Mouse (Mus musculus) cerebellum, postnatal 36 days (tissue): ENCODE measurements at regions not wholly inside any gene's neighbourhood (a gene's known extent, or its start where the extent isn't known, plus 50 kb on each side); places are given as distances from the start of the nearest gene placed in this dataset.

ENCODE experiments used
- DNase-seq, 2 experiments: peaks; one replicate each; pipeline ENCODE4 v3.0.0; 2021 to 2022; ENCODE audit warnings: mixed read lengths in 2 of 2

DNA sequence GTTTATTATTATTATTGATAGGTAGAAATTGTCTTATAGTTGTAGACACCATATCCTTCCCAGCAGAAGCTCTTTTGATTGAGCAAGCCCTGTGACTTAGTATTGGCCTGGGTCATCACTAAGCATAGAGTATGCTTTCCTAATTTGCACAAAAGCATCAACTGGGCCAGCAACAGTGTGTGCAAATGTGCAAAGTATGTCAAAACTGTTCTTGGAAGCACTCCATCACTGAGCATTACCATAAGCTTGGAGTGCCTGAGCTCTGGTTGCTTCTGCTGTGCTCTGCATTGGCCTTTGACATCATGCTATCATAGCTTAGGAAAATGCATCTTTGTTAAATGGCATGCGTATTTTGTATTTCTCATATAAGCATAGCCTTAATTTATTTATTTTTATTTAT, 220.7 kb upstream of the Pou3f3 start:
- no peak for DNase-seq

DNA sequence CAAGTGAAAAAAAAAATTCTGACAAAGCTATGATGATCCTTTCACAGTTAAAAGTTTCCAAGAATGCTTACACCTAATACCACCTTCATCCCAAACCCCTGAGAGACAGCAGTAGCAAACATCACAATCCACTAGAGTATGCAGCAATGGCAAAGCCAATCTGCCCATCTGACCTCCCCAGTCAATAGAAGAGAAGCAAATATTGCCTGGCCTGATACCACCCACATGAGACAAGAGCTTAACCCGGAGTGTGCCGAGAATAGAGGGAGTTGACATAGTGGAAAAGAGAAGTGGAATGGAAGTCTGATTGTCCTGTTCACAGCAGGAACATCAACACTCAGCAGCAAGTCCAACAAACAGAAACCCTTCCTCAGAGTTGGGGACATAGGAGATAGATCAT, 219.9 kb upstream of the Pou3f3 start:
- DNase-seq: no peak

DNA sequence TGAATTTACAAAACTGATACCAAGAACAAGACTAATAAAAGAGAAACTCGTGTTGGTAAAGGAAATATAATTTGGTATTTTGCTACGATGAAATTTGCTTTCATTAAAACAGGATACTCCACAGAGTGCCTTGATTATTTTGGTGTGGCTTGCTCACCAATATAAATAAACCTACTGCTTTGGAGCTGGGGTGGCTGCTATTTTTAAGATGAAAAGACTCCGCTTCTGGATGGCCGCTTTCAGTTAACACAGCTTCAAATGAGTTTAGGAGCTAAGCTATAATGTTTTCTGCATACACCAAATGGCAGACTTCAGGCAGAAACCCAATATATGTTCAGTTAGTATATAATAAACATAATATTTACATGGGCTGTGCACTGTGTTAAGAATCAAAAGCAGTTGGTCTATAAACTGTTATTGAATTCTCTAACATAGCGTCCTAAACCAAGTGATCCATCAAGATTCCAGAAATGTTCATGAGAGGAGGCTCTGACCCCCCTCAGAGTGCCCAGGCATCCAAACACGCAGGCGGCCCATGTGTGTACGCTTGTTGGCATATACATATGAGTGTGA, 215.1 kb upstream of the Pou3f3 start:
- no peak for DNase-seq

DNA sequence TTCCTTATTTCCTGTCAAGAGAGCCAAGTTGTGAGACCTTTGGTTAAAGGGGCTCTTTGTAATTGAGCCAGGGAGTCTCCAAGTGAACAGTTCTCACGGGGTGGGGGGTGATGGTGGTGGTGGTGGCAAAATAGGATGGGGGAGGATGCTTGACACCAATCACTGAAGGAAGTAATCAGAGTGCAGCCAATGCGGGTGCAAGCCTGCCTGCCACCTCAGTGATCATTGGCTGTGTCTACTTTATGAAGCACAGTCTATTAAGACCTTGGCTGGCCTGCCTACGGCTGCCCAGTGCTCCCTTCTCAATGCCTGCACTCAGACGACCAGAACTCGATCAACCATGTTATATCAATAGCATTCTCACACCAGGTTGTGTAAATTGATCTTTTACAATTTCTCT, 206.0 kb upstream of the Pou3f3 start:
- DNase-seq: no peak

DNA sequence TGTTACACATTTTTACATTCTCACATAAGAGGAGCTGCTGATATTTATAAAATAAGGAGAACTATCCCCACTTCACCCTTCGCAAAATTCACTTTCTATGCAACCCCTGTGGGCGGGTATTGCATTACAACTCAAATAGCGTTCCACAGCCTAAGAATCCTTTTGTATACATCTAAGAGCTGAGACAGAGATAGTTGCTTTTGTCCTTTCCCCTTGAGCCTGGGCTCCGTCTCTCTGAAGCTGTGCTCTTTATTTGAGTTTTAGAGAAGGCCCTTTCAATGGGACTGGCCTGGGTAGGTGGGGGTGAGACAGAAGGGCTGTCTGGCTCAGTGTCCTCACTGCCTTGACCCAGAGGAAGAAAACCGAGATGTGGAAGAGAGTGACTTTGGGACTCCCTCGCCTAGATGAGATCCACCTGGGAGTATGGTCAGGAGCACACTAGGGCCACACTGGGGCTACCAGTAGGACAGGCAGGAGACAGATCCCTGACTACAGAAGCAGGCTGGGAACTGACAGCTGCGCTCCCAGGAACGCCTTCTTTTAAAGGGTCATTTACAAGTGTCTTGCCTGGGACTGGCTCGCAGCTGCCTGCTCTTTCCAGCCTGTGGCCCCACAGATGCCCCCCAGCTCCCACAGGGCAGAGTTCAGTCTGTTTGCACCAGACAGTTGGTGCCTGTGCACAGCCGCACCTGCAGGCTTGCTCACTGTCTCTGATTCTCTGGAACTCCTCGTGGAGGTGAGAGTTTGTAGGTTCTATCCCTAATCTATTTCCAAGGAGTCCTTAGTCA, 204.5 kb upstream of the Pou3f3 start:
- DNase-seq: no peak

DNA sequence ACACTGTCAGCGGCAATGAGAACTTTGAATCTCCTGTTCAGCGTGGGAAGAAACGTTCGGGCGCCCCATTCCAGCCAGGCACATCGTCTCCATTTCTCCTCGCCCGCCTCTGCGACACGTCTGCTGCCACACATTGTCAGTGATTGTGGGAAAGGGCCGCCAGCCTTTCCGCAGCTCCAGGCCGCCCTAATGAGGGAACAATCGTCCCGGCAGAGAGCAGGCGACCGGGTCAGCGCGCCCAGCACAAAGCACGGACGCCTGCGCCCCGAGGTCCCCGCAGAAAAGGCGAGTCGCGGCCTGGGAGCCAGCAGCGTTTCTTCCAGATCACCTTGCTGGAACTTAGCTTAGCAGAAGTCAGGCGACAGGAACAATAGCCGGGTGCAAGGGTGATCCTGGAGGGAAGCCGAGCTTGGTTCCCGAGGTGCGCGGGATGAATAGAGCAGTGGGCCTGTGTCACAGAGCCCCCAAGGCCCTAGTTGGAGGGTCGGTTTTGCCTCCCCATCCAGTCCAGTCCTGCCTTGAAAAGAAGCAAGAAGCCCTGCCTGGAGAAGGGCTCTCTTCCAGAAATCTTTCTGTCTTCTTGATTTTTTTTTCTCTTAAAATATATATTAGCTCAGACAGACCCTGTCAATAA, 203.8 kb upstream of the Pou3f3 start:
- no peak for DNase-seq

DNA sequence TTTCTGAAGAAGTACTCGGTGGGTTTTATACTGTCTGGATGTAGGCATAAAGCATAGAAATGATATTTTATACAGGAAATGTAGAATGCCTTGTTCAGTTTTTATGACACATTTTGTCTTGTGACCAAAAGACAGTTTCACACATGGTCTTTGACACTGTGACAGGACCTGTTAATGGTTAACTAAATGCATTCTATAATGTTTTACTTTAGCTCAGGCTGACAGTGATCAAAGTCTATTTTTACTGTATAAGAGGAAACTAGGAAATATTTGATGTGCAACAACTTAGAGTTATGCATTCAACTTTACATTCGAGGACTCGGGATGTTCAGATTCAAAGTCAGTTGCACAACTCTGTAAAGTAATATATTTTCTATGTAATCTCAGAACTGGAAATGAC, 199.5 kb upstream of the Pou3f3 start:
- no peak for DNase-seq

DNA sequence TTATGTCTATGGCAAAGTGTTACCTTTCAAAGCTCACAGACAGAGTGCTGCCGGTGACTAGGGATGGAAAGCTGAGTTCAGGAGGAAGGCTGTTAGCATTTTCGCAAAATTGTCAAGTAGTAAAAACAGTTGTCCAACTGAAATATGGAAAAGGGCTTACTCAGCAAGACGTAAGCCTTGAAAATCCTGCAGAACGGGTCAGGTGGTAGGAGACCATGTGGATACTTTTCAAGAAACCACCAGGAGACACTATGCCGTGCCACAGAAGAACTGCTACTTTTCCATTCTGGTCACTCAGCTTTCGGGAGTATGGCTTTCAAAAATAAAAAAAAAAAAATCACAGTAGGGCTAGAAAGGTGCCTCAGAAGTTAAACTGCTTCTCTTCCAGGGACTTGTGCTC, 199.1 kb upstream of the Pou3f3 start:
- DNase-seq: no peak

DNA sequence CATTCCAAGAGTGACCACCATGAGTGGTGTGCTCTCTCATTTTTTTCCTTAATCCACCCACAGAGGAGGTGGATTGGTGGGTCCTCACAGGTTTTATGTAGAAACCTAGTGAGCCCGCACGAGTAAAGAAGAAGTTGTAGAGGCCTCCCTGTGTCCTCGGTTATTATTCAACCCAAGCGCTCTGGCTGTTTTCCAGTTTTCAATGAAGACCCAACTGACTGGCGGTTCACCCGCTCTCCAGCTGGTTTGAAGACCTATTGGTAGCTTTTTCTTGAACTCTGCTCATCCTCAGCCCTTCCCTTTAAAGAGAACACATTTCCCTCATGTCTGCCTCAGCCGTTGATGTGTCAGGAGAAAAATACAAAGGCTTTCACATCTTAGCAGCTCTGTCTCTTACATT, 196.7 kb upstream of the Pou3f3 start:
- no peak for DNase-seq

DNA sequence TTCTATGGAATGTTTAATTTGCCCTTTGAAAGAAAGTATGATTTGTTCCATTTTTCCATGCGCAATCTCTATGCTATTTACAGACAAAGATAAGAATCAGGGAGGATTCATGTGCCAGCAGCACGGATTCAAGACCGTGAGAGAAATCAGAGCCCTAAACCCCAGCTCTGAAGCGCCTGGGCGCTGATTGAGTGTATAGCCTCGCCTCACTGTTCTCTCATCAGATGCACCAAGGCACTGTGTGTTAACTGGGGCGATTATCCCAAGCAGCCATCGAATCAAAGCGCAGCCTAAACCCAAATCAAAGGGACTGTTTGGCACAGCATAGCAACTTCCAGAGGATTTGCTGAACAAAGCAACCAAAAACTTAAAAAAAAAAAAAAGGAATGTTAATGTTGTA, 191.1 kb upstream of the Pou3f3 start:
- no peak for DNase-seq

DNA sequence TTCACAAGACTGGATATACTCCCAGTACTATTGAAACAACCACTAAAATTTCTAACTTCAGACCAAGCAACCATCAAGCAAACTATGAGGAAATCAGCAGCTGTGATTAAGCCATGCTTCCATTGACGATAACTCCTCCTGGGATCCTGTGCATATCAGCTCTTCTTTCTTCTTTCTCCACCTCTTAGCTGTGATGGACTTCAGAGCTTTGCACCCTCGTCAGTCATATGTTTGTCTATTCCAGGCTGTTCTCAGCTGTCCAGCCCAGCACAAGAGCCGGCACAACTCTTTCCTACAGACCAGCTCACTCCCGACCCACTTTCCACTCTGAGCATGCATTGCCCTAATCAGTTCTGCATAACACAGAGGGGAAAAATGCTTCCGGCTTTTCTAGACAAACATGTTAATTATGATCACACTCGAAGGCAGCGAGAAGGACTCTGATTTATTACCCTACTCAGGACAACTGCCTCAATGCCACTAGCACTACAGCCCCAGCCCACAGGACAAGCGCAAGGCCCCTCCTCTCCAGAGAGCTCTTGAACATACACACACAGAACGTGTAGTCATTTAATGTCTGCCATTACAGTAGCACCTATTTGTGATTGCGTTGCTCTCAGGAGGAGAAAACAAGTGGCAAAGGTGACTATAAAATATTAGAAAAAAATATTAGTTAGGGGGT, 190.4 kb upstream of the Pou3f3 start:
- DNase-seq: no peak

DNA sequence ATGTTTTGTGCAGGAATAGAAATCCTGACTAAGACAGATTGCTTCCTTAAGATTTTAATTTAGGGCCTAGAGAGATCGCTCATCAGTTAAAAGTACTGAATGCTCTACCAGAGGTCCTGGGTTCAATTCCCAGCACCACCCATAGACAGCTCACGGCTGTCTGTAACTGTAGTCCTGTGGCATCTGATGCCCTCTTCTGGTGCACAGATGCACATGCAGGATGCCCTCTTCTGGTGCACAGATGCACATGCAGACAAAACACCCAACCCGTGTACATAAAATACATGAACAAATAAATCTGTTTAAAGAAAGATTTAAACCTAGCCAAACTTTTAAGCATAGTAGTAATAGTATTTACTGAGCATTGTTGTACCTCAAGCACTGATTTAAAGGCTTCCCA, 181.2 kb upstream of the Pou3f3 start:
- DNase-seq: no peak

DNA sequence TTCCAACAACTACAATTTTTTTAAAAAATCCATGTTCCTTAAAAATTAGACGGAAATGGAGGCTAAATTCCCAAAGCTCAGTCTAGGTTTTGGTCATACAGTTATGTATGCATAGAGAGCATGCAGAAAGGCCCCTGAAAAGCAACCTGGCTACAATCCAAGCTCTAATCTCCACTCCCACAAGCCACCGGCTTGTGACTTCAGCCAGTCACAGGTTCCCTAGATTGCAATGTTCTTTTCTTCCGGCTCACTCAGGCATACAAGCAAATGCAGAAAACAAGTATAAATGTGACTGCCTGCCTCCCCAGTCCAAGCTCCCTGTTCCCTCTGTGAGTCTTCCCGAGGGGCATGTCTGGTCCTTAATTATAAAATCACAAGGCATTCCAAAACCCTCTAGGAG, 171.2 kb upstream of the Pou3f3 start:
- no peak for DNase-seq

DNA sequence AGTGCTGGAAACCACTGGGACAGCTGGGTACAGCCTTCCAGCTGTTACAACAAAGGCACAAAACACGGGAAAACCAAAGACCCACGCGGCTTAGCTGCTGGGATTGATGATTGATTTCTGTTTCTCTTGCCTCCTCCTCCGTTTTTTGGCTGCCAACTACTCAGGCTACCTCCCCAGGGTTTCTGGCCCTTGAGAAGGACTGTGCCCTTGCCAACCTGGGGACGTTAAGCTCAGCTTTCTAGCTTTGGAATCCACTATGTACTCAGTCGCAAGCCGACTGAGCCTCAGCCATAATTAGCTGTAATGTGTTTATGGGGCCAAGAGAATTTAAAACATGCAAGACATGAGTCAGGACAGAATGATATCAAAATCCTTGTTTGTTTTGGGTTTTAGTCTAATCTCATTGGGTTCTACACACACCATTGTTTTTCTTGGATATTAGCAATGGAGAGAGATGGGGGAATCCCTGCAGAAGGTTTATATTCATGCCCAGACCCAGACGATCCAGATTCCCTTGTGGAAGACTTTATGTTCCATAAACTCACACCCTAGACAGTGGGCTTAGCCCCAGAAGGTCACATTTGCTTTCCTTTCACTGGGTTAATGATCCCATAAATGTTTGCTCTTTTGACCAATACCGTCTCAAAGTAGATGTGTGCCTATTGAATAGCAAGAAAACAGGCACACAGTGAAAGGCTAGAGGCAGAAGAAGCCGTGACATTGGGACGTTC, 167.7 kb upstream of the Pou3f3 start:
- DNase-seq: no peak

DNA sequence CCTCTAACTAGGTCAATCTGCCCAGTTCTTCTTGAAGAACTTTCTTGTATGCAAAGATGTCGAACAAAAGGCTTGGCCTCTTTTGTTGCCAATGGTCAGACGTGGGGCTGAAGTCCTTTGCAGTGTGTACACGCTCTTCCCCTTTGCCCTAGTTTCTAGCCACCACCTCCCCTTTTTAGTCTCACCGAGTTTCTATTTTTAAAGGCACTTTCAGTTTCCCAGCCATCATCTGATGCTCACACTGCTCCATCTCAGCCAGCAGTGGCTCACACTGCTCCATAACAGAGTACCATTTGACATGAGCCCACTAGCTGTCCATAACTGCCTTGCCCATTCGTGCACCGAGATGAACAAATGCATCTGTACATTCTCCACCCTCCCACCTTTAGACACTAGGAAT, 162.7 kb upstream of the Pou3f3 start:
- DNase-seq: no peak

DNA sequence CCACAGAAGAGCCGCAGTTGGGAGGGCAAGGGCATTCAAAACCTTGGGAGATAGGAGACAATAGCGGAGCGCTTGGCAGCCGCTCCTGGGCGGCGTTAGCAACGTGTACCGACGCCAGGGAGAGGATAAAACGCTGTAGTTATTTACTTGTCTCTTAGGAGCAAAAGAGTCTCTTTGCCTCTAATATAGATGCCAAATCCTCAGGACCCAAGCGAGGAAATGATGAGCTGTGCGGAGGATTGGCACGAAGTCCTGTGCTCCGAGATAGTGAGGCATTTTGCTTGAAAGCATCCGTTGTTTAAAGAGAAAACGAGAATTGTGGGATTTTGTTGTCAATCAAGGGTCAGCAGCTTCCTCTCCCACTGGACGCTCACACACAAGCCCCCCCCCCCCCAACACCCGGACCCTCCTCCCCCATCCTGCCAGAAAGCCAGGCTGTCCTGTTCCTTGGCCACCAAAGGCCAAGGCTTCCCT, 156.5 kb upstream of the Pou3f3 start:
- peak; percentile 6 to 13 for DNase-seq

DNA sequence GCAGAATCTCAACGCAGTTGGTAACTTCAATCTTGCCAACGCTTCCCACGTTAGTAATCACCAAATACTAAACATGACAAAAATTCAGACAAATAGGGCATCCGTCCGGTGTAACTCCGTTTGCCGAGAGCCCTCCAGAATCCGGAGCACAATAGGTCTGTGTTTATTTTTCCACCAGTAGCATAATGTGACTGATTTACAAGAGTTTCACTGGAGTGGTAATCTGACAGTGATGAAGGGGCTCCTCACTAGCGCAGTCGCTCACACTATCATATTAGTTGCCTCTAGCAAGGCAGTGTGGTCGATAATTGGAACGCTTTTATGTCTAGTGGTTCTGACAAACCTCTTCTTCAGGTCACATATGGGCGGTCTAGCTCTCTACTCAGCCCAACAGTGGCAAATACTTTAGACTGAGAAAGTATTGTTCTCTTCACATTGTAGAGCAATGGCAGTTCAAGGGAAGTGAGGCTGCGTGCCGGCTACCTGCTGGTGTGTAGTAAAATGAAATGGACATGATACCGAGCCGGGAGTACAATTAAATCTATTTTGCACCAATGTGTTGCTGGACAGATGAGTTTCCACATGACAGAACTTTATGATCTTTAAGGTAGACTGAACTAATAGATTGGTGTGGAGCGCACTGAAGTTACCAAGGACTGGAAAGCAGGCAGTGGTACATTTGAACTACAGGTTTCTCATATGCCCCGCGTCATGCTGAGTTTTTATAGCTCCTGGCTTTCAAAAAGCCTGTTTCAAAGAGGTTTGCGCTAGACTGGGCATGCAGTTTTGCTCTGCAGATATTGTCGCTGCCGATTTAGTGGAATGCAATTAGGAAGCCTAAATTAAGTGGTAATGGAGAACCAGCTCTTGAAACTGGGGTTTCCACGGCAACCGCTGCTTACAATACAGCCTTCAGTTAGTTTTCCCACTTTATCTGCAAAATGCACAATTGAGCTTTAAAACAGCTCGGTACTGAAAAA, 155.7 kb upstream of the Pou3f3 start:
- peak in 1 of 2 experiments; percentile 9 for DNase-seq

DNA sequence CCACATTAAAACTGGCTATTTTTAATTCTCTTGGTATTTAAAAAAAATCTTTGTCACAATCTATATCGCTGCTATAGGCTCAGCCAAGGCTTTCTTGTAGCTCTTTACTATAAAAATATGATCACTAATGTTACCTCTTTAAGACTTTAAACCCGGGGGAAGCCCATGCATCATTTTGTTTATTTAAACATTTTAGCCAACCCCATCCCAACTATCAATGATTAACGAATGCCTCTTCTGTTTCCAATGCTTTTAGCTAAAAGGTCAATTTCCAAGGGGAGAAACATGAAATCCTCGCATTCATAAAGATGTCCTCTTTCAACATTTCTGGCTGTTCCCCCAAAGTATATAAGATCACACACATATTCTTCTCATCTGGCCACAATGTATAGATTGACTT, 153.6 kb upstream of the Pou3f3 start:
- no peak for DNase-seq

DNA sequence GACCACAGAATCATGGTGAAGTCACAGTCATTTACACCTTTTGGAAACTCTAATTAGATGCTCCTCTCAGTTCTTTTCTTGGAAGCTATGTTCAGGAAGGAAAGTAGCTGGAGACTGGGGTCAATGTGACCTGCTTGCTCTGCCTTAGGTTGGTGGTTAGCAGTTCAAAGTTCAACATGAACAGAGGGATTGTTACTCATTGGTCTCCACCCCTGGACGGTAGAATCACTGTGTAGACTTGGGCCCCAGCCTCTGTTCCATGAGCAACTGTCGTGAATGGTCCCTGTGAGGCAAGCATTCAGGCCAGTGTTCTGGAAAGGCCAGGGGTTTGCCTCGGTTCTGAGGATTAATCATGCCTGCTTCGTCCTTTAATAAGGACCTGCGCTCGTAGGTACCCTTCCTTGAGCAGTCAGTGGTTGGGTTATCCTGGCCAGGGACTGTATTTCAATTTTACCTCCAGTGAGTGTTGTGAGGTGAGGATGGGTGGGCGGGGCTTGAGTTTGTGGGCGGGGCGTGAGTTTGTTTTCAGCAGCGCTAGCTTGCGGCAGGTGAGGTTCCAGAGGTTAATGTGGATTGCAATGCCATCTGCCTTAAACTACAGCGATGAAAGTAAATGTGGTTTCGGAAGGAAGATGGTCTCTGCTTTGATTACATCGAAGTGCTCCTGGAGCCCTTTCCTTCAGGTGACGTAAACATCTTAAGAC, 152.6 kb upstream of the Pou3f3 start:
- DNase-seq: no peak

DNA sequence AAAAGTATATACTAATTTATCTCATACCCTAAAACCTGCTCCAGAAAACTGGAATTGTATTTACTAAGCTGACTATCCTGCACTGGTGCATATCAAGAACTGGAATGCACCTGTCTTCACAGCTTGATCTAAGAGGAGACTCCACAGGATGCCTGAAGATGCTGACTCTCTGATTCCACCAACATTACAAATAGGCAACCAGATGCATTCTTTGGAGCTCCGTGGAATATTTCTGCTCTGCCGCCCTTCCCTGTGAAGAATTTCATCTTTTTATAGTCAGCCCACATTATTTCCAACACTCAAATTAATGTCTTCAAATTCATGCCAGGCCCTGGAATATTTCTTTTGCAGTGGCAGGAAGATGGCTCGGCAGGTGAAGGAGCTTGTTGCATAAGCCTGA, 148.7 kb upstream of the Pou3f3 start:
- no peak for DNase-seq

DNA sequence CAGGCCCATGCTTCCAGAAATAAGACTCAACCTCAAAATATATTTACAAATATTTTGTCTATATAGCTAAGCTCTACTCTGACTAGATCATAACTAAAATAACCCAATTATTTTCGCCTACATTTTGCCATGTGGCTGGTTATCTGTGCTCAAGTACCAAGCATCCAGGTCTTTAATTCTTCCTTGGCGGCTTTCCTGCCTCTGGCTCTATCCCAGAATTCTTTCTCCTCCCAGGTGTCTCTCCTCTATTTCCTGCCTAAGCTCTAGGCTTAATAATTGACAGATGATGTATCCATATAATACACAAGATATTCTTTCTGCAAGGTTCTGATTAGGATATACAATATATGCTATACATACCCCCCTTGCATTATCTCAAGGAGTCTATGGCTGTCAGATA, 138.3 kb upstream of the Pou3f3 start:
- peak; percentile 16 to 28 for DNase-seq
